Mouse (Mus musculus) bone marrow, adult 2 months (tissue): ENCODE results near the gene Hist2h3b.
A peak's percentile ranks its signal among the peaks of the same experiment; 100 is the strongest.

ENCODE experiments used
- CTCF ChIP-seq: fragments of 200-500 bp; IDR thresholded peaks from 2 replicates; pipeline ENCODE4 v1.5.1; 2011; ENCODE audit warnings: low read length, control low read depth; ENCODE audit not compliant: control insufficient read depth, insufficient read depth
- POLR2A ChIP-seq: fragments of 200-500 bp; IDR thresholded peaks from 2 replicates; pipeline ENCODE4 v1.6.1; 2011; ENCODE audit warnings: low read depth, mild to moderate bottlenecking, control low read depth, low read length, borderline replicate concordance; ENCODE audit not compliant: control insufficient read depth

DNA sequence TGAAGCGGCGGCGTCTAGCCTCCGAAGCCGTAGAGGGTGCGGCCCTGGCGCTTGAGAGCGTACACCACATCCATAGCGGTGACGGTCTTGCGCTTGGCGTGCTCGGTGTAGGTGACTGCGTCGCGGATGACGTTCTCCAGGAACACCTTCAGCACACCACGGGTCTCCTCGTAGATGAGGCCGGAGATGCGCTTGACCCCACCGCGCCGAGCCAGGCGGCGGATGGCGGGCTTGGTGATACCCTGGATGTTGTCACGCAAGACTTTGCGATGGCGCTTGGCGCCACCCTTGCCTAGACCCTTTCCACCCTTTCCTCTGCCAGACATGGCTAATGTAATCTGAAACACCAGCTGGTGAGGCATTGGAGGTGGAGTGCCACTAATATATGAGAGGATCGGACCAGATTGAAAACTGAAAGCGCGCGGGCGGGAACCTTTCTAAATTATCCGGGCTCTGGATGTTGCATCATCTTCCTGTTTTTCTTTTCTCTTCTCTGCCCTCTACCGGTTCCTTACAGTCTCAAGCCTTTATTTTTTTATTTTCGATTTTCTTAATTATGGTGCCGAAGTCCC is 5.4 kb upstream of the Hist2h3b start, which contains the start of gene Hist2h4:
- TF ChIP-seq CTCF: peak; percentile 26; the same call in 1 of the 2 replicates
- peak; percentile 100 for TF ChIP-seq POLR2A
